Mouse (Mus musculus) intestine, postnatal 0 days (tissue): Measurements from ENCODE around the gene Dock8. TPM values are rescaled to one million over a fixed set of nuclear protein-coding genes. Genes with fewer than 3 reads are reported as not detected.

Source experiments
- ATAC-seq: fragments of 200-750 bp; cut with Nextera tagmentation; 2 replicates; pipeline ENCODE4 v1.8.0; 2017; ENCODE audit warnings: mild to moderate bottlenecking, moderate TSS enrichment, moderate library complexity
- H3K27ac ChIP-seq: fragments of 300-500 bp; sonication (generic); 2 replicates; pipeline ENCODE4 v1.5.1; 2014; ENCODE audit warnings: mild to moderate bottlenecking, low read depth, low read length, moderate library complexity
- H3K27me3 ChIP-seq: fragments of 300-500 bp; sonication (generic); replicated peaks from 2 replicates; pipeline ENCODE4 v1.6.1; 2014; ENCODE audit warnings: low read length, mixed read lengths; ENCODE audit not compliant: control insufficient read depth, insufficient read depth
- H3K36me3 ChIP-seq: fragments of 300-500 bp; sonication (generic); 2 replicates; pipeline ENCODE4 v1.6.1; 2014; ENCODE audit warnings: mild to moderate bottlenecking, moderate library complexity; ENCODE audit not compliant: control insufficient read depth, insufficient read depth
- H3K4me1 ChIP-seq: fragments of 300-500 bp; sonication (generic); replicated peaks from 2 replicates; pipeline ENCODE4 v1.6.1; 2014; ENCODE audit warnings: antibody characterized with exemption, low read length, mixed read lengths; ENCODE audit not compliant: control insufficient read depth, insufficient read depth
- H3K4me2 ChIP-seq: fragments of 300-500 bp; sonication (generic); replicated peaks from 2 replicates; pipeline ENCODE4 v1.6.1; 2014; ENCODE audit warnings: low read depth, mild to moderate bottlenecking, moderate library complexity
- H3K4me3 ChIP-seq: fragments of 300-500 bp; sonication (generic); 2 replicates; pipeline ENCODE4 v1.5.1; 2014; ENCODE audit warnings: low read depth, low read length
- H3K9ac ChIP-seq: fragments of 300-500 bp; sonication (generic); 2 replicates; pipeline ENCODE4 v1.6.1; 2014; ENCODE audit warnings: mild to moderate bottlenecking, low read depth, low read length
- H3K9me3 ChIP-seq: fragments of 300-500 bp; sonication (generic); 2 replicates; pipeline ENCODE4 v1.6.1; 2016; ENCODE audit warnings: mixed run types; ENCODE audit not compliant: control insufficient read depth
- CTCF ChIP-seq: sonication (generic); IDR thresholded peaks from 2 replicates; pipeline ENCODE4 v1.5.1; 2016; ENCODE audit warnings: low read depth, mild to moderate bottlenecking, control low read depth, antibody characterized with exemption, moderate library complexity
- WGBS: fragments of 180-500 bp; shearing (Covaris S2); extraction: QIAGEN DNeasy Blood & Tissue Kit; methylation state at CpG from one replicate; pipeline ENCODE4 v1.1.7; 2014; 5-methylcytosine and 5-hydroxymethylcytosine counted together
- polyA plus RNA-seq: library from polyadenylated mRNA; unstranded; fragments of >200 nt; fragmentation: Nextera tagmentation; extraction: Ambion mirVana; gene quantifications from 2 replicates; pipeline ENCODE4 v1.2.1, GENCODE M21; 2015

The Dock8 gene
- 7.2 and 7.5 TPM in 2 replicates for polyA plus RNA-seq

DNA sequence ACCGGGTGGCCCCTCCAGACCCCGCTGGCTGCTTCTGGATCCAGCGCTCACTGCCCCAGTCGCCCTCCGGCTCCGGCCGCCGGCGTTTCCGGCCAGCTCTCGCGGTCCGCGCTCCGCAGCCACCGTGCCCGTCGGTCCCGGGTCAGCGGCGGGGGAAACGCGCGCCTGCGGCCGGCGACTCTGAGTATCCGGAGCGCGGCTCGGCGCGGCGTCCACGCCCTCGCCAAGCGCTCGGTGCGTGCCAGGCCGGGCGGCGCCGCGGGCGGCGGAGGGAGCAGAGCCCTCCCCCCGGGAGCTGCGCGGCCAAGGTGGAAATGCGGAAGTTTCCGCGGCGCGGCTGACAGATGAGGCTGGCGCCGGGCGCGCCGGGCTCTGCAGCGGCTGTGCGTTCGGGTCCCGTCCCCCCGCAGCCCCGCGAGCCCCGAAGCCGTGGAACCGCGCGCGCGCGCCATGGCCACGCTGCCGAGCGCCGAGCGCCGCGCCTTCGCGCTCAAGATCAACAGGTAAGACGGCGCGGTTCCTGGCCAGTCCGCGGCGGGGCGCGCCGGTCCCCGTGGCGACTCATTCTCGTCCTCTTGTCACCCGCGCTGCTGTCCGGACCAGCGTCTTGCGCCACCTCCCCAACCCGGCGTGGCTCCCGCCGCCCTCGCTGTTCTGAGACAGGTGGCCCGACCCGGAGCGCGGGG, at the start of gene Dock8:
Gene Dock8, plus strand, starts transcription at position 334 of the 686 bp plus-strand sequence.
- Histone ChIP-seq H3K4me2 (peak within 1 kb of the TSS; percentile 92), H3K4me3 (peak within 1 kb of the TSS; percentile 74), H3K27ac (peak within 1 kb of the TSS; percentile 80), H3K9me3 (no peaks in the 10 kb centered on the region), H3K27me3 (0 out of 2 replicates have a peak, but pooled peaks cover 7% of the 10 kb centered on the region), H3K36me3 (no peaks in the 10 kb centered on the region), H3K9ac (peak within 1 kb of the TSS; percentile 67), H3K4me1 (no peaks in the 10 kb centered on the region)
- peak; percentile 88 for ATAC-seq
- WGBS: under 1% methylated on average over 93 of the region's 109 CpGs
- TF ChIP-seq CTCF: peak; percentile 57

DNA sequence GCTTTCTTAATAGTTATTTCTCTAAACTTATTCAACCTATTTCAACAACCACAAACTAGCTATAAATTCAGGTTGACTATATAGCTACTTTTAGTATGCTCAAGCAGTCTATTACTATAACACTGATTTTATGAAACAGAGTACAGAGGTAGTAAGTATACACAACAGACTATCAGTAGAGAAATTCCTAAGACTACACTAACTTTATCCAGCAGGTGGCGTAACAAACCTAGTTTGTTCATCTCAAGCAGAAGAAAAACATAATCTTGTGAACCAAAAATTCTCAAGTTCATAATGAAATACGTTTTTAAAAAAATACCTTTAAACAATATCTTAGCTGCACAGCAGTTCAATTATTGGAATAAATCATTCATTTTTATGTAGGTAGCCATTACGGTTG, 40.8 kb upstream of the Dock8 start:
- Histone ChIP-seq H3K9ac (no peak overlapping the region), H3K4me3 (no peak overlapping the region), H3K27me3 (no peaks in the 10 kb centered on the region), H3K9me3 (no peaks in the 10 kb centered on the region), H3K27ac (no peak overlapping the region), H3K4me1 (no peaks in the 10 kb centered on the region), H3K4me2 (no peak overlapping the region), H3K36me3 (peaks cover 12% of the 10 kb centered on the region; the same call in 1 of the 2 replicates)
- TF ChIP-seq CTCF: peak; percentile 75
- 36% methylated on average over 3 of the region's 3 CpGs for WGBS
- no peak for ATAC-seq

DNA sequence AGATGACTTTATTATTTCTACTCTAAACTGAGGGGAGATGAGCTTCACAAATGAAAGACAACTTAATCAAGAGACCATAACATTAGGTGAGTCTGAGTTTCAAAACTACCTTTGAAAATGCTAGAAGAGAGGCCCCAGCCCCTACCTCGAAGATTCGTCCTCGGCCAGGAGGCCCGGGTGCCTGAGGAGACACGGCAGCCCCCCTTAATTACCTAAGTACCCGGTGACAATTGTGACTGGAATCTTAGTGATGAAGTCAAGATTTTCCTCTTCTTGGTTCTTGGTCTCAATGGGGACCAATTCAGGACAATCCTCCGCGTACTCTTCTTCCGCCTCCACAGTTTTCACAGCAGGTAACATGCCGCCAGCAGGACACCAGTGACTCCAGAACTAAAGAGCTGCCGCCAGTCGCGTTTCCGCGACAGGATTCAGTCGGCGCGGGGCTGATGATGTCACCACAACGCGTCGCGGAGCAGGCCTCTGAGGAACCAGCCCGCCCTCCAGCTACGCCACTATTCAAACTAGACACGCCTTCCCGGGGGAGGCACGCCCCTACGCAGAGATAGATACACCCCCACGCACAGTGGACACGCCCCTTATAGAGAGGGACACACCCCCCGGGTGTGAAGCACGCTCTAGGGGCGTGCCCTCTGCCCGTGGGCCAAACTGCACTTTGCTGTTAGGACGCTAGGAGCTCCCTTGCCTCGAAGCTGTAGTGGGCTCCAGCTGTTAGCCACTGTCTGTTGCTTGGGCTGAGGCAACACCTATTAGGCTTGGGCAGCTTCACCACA, 38.0 kb upstream of the Dock8 start, which contains the start of gene Cbwd1:
Gene Cbwd1, minus strand, starts transcription at position 439 of the 791 bp plus-strand sequence.
- peak within 1 kb of the TSS; percentile 73 for H3K4me2 ChIP-seq
- H3K9ac ChIP-seq: peak within 1 kb of the TSS; percentile 64; the same call in 1 of the 2 replicates
- under 1% methylated on average over 36 of the region's 36 CpGs for WGBS
- peak within 1 kb of the TSS; percentile 24; the same call in 1 of the 2 replicates for H3K27ac ChIP-seq
- peak within 1 kb of the TSS; percentile 76 for H3K4me3 ChIP-seq
- TF ChIP-seq CTCF: peak; percentile 96
- no peaks in the 10 kb centered on the region for H3K36me3 ChIP-seq
- no peaks in the 10 kb centered on the region for H3K9me3 ChIP-seq
- H3K27me3 ChIP-seq: no peaks in the 10 kb centered on the region
- ATAC-seq: peak; percentile 99
- H3K4me1 ChIP-seq: no peaks in the 10 kb centered on the region

DNA sequence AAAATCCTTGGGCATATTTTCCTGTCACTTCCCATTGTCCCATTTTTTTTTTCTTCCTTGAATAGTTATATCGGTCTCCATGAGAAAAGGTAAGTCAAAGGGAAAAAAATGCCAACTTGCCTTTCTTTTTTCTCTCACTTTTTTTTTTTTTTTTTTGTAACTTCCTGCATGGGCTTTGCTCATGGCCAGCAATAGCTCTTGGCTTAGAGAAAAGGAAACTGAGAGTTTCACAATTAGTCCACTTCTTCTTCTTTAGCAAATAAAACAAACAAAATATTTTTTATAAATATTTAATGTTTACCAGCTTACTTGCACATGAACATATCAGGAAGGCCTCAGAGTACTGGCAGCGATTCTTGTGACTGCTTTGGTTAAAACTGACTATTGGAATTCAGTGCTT, 33.1 kb upstream of the Dock8 start:
- no peak for TF ChIP-seq CTCF
- Histone ChIP-seq H3K4me1 (no peaks in the 10 kb centered on the region), H3K9ac (no peak overlapping the region), H3K27ac (0 out of 2 replicates have a peak overlapping the region, but pooled peaks have one; percentile 23), H3K4me2 (no peak overlapping the region), H3K36me3 (no peaks in the 10 kb centered on the region), H3K4me3 (no peak overlapping the region), H3K27me3 (no peaks in the 10 kb centered on the region), H3K9me3 (no peaks in the 10 kb centered on the region)
- ATAC-seq: no peak
- WGBS: 49% methylated on average over 2 of the region's 2 CpGs

DNA sequence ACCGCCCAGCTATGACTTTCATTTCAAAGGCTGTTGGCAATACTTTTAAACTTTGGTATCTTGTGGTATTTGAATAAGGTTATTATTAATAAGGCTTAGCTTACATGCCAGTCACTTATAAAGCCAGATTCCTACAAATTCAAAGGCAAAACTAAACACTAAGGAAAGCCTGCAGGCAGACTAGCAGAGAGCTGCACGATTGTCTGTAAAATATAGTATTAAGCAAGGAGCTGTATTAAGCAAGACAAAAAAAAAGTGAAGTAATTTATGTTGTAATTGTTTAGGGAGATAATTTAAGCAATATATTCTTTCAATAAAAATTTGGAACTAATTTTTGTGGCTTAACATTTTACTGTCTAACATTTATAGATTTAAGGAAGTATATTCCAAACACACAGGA, 32.4 kb upstream of the Dock8 start:
- Histone ChIP-seq H3K36me3 (no peaks in the 10 kb centered on the region), H3K4me1 (no peaks in the 10 kb centered on the region), H3K4me2 (no peak overlapping the region), H3K4me3 (no peak overlapping the region), H3K9me3 (no peaks in the 10 kb centered on the region), H3K27me3 (no peaks in the 10 kb centered on the region), H3K9ac (no peak overlapping the region), H3K27ac (no peak overlapping the region)
- TF ChIP-seq CTCF: no peak
- WGBS: 69% methylated on average over 2 of the region's 2 CpGs
- ATAC-seq: no peak

DNA sequence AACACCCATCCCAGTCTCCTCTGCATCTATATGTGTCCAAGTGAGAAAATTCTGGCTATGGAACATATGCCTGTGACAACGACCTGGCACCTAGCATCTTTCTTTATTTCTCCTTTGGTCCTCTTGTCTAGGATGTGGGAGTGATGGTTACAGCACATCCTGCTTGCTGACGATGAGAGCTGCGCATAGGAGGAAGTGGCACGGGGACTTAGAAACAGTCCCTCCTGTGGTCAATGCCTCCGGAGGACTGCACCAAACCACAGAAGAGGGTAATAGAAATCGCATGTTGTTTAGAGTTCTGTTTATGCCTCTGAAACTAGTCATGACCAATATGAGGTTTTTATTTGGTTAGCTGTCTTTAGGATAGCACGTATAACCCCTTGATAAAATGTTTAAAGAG, 28.0 kb upstream of the Dock8 start:
- no peak overlapping the region for H3K4me3 ChIP-seq
- no peak for ATAC-seq
- H3K4me2 ChIP-seq: no peak overlapping the region
- 0 out of 2 replicates have a peak, but pooled peaks cover 3% of the 10 kb centered on the region for H3K4me1 ChIP-seq
- no peak overlapping the region for H3K9ac ChIP-seq
- H3K9me3 ChIP-seq: no peaks in the 10 kb centered on the region
- H3K36me3 ChIP-seq: no peaks in the 10 kb centered on the region
- TF ChIP-seq CTCF: no peak
- WGBS: 85% methylated on average over 7 of the region's 7 CpGs
- no peaks in the 10 kb centered on the region for H3K27me3 ChIP-seq
- no peak overlapping the region for H3K27ac ChIP-seq
